Mouse (Mus musculus) B cell, adult 2 months (primary cell): ENCODE measurements around the gene Cd200r1.

ENCODE experiments used
- DNase-seq, 2 experiments: peaks; one replicate each; pipeline ENCODE4 v3.0.0; 2022

Cd200r1 gene

GRCm38 (mm10) chr16:44765555-44766319 lies at the start of gene Cd200r1:
Cd200r1 (plus strand) TSS chr16:44765736.
- peak; percentile 17 to 29 for DNase-seq

- DNase-seq: peak; percentile 6 to 14
Measured at GRCm38 (mm10) chr16:44716305-44717140, 49.0 kb upstream of the Cd200r1 start.

- DNase-seq: no peak
Measured at GRCm38 (mm10) chr16:44717141-44717634, 48.3 kb upstream of the Cd200r1 start.

- no peak for DNase-seq
Measured at GRCm38 (mm10) chr16:44717838-44718237, 47.7 kb upstream of the Cd200r1 start.

GRCm38 (mm10) chr16:44719349-44719748 lies 46.2 kb upstream of the Cd200r1 start:
- no peak for DNase-seq

- DNase-seq: peak; percentile 7 to 20
Measured at GRCm38 (mm10) chr16:44720518-44720917, 45.0 kb upstream of the Cd200r1 start.

GRCm38 (mm10) chr16:44722666-44723065 lies 42.9 kb upstream of the Cd200r1 start:
- no peak for DNase-seq

GRCm38 (mm10) chr16:44724083-44724787 lies 41.3 kb upstream of the Cd200r1 start, which contains the start of gene Nepro:
Nepro (plus strand) TSS chr16:44724301.
- DNase-seq: peak; percentile 89 to 92

- DNase-seq: no peak
Measured at GRCm38 (mm10) chr16:44724847-44725246, 40.7 kb upstream of the Cd200r1 start.

- DNase-seq: peak; percentile 73 to 77
Measured at GRCm38 (mm10) chr16:44725286-44726223, 40.0 kb upstream of the Cd200r1 start.

- DNase-seq: no peak
Measured at GRCm38 (mm10) chr16:44727525-44727924, 38.0 kb upstream of the Cd200r1 start.

GRCm38 (mm10) chr16:44734059-44734458 lies 31.5 kb upstream of the Cd200r1 start:
- no peak for DNase-seq

- no peak for DNase-seq
Measured at GRCm38 (mm10) chr16:44735676-44736075, 29.9 kb upstream of the Cd200r1 start.

GRCm38 (mm10) chr16:44736118-44736517 lies 29.4 kb upstream of the Cd200r1 start:
- DNase-seq: no peak

GRCm38 (mm10) chr16:44742753-44743152 lies 22.8 kb upstream of the Cd200r1 start:
- no peak for DNase-seq

- no peak for DNase-seq
Measured at GRCm38 (mm10) chr16:44745471-44745865, 20.1 kb upstream of the Cd200r1 start.

- peak; percentile 84 to 85 for DNase-seq
Measured at GRCm38 (mm10) chr16:44745866-44746562, 19.5 kb upstream of the Cd200r1 start, which contains the start of gene Gtpbp8. Gtpbp8 (minus strand) TSS chr16:44746363.

- DNase-seq: no peak
Measured at GRCm38 (mm10) chr16:44748007-44748406, 17.5 kb upstream of the Cd200r1 start.

GRCm38 (mm10) chr16:44757700-44758099 lies 7.8 kb upstream of the Cd200r1 start:
- no peak for DNase-seq

- no peak for DNase-seq
Measured at GRCm38 (mm10) chr16:44761811-44762210, 3.7 kb upstream of the Cd200r1 start.

GRCm38 (mm10) chr16:44766320-44766892 lies 870 bp downstream of the Cd200r1 start:
- DNase-seq: peak in 1 of 2 experiments; percentile 6
